Mouse (Mus musculus): ENCODE data around the gene Arl3.

- TF ChIP-seq POLR2A (IDR thresholded peaks at IDR 0.05; ENCODE audit: borderline replicate concordance, extremely low read depth, insufficient read depth, insufficient read length, poor library complexity, severe bottlenecking) (no peak), CTCF (IDR thresholded peaks at IDR 0.05; ENCODE audit: borderline replicate concordance, extremely low read depth, insufficient read depth, insufficient read length) (no peak)
Measured at GRCm38 (mm10) chr19:46530449-46530990, 42.5 kb downstream of the Arl3 start.
